Mouse (Mus musculus) neural tube, embryonic 12.5 days (tissue): ENCODE data around the gene Evi2b. TPM values are rescaled to one million over a fixed set of nuclear protein-coding genes. Genes with fewer than 3 reads are reported as not detected.

Experiments
- ATAC-seq: fragments of 200-750 bp; cut with Nextera tagmentation; 2 replicates; pipeline ENCODE4 v1.8.0; 2017; ENCODE audit warnings: low read depth, mild to moderate bottlenecking, moderate TSS enrichment, moderate library complexity; ENCODE audit not compliant: low FRiP score
- H3K27ac ChIP-seq: fragments of 300-500 bp; sonication (generic); 2 replicates; pipeline ENCODE4 v1.5.1; 2016
- H3K27me3 ChIP-seq: fragments of 300-500 bp; sonication (generic); replicated peaks from 2 replicates; pipeline ENCODE4 v1.6.1; 2016; ENCODE audit warnings: mild to moderate bottlenecking
- H3K36me3 ChIP-seq: fragments of 300-500 bp; sonication (generic); 2 replicates; pipeline ENCODE4 v1.6.1; 2016; ENCODE audit warnings: mild to moderate bottlenecking
- H3K4me1 ChIP-seq: fragments of 300-500 bp; sonication (generic); 2 replicates; pipeline ENCODE4 v1.6.1; 2016
- H3K4me2 ChIP-seq: fragments of 300-500 bp; sonication (generic); replicated peaks from 2 replicates; pipeline ENCODE4 v1.6.1; 2016; ENCODE audit warnings: mild to moderate bottlenecking
- H3K4me3 ChIP-seq: fragments of 300-500 bp; sonication (generic); 2 replicates; pipeline ENCODE4 v1.5.1; 2016
- H3K9ac ChIP-seq: fragments of 300-500 bp; sonication (generic); 2 replicates; pipeline ENCODE4 v1.6.1; 2016; ENCODE audit warnings: mild to moderate bottlenecking
- H3K9me3 ChIP-seq: fragments of 300-500 bp; sonication (generic); 2 replicates; pipeline ENCODE4 v1.6.1; 2016; ENCODE audit warnings: mild to moderate bottlenecking
- WGBS: fragments of 180-500 bp; shearing (Covaris S2); methylation state at CpG from one replicate; pipeline ENCODE4 v1.1.7; 2016; 5-methylcytosine and 5-hydroxymethylcytosine counted together
- polyA plus RNA-seq: library from polyadenylated mRNA; unstranded; fragments of >200 nt; fragmentation: Nextera tagmentation; extraction: Ambion mirVana; gene quantifications from 2 replicates; pipeline ENCODE4 v1.2.1, GENCODE M21; 2016

The Evi2b gene
- polyA plus RNA-seq, 1 experiment from 2014 or later: not detected

DNA sequence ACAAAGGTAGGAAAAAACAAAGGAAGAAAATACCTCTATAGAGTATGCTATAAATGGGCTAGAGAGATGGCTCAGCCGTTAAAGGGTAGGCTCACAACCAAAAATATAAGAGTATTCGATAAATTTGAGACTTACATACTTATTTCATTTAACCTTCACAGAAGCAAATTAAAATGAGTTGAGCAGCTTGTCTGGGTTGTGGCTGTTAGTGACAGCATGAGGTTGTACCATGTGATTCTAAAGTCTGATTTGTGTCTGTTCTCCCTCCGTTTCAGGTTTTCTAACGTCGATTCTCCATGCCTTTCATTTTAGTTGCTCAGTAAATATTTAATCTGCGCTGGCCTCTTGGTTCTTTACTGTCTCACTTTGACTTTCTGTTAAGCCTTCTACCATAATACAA lies 4.3 kb downstream of the Evi2b start:
- Histone ChIP-seq H3K4me2 (no peak overlapping the region), H3K9ac (no peak overlapping the region), H3K4me3 (no peak overlapping the region), H3K27ac (no peak overlapping the region), H3K9me3 (no peaks in the 10 kb centered on the region), H3K36me3 (no peaks in the 10 kb centered on the region), H3K4me1 (no peaks in the 10 kb centered on the region), H3K27me3 (no peaks in the 10 kb centered on the region)
- no peak for ATAC-seq
- WGBS: 88% methylated on average over 6 of the region's 6 CpGs

GRCm38 (mm10) chr11:79515798-79516197 lies 7.8 kb downstream of the Evi2b start:
- no peak overlapping the region for H3K27ac ChIP-seq
- no peak overlapping the region for H3K4me3 ChIP-seq
- H3K9ac ChIP-seq: no peak overlapping the region
- no peaks in the 10 kb centered on the region for H3K36me3 ChIP-seq
- ATAC-seq: no peak
- H3K4me1 ChIP-seq: no peaks in the 10 kb centered on the region
- no peaks in the 10 kb centered on the region for H3K27me3 ChIP-seq
- WGBS: 98% methylated on average over 2 of the region's 2 CpGs
- H3K9me3 ChIP-seq: no peaks in the 10 kb centered on the region
- H3K4me2 ChIP-seq: no peak overlapping the region

DNA sequence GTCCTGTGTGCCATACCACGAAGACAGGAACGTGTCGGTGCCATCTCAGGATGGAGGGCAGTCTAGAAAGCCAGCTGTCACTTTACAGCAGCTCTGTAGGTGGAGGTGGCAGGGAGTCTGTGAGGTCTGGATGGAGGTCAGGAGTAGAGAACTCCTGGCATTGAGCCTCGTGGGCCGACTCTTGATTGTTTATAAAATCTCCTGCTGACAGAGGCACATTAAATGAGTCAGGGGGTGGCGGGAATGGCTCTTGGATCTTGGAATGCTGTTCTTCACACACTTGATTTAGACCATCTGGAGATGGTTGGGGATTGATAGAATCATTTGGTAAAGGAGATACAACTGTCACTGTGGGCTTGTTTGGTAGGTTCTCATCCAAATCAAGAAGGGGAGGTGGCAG lies 8.2 kb downstream of the Evi2b start:
- H3K27ac ChIP-seq: no peak overlapping the region
- H3K4me3 ChIP-seq: no peak overlapping the region
- no peak overlapping the region for H3K9ac ChIP-seq
- ATAC-seq: no peak
- H3K4me2 ChIP-seq: no peak overlapping the region
- no peaks in the 10 kb centered on the region for H3K4me1 ChIP-seq
- H3K27me3 ChIP-seq: no peaks in the 10 kb centered on the region
- H3K9me3 ChIP-seq: no peaks in the 10 kb centered on the region
- WGBS: 82% methylated on average over 6 of the region's 6 CpGs
- H3K36me3 ChIP-seq: no peaks in the 10 kb centered on the region

DNA sequence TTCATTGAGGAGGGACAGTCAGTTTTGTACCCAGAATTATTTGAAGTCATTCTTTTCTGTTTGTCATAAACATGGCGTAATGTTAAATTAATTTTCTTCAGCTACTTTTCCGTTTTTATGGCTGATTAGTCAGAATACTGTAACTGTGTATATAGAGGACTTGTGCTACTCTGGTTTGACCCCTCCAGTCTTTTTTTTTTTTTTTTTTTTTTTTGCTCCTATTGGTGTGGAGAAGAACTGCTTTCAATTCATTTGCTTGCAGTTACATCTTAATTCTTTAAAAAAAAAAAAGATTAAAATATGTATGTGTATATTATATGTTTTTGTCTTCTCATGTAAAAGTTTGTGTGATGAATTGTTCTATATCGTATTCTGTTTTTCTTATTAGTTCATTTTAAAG lies 11.6 kb downstream of the Evi2b start:
- Histone ChIP-seq H3K4me2 (no peak overlapping the region), H3K4me1 (no peaks in the 10 kb centered on the region), H3K9ac (no peak overlapping the region), H3K9me3 (no peaks in the 10 kb centered on the region), H3K27me3 (no peaks in the 10 kb centered on the region), H3K36me3 (no peaks in the 10 kb centered on the region), H3K27ac (no peak overlapping the region), H3K4me3 (no peak overlapping the region)
- ATAC-seq: no peak
- 93% methylated on average over 3 of the region's 3 CpGs for WGBS

DNA sequence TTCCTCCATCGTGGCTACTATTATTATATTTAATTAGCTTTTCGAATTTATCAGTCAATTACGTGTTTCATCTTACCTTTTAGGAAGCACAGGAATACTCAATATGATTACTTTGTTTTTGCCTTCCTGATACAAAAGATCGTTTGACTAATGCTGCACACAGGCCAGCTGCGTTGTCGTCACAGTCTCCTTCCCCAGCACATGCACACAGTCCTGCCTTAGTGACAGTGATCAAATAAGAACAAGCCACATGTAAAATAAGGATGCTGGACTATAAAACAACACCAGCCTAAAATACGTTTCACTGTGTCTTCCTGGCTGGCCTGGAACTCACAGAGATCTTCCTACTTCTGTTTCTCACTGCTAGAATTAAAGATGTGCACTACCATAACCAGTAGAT lies 19.1 kb downstream of the Evi2b start:
- Histone ChIP-seq H3K36me3 (no peaks in the 10 kb centered on the region), H3K27ac (no peak overlapping the region), H3K9ac (no peak overlapping the region), H3K9me3 (no peaks in the 10 kb centered on the region), H3K4me1 (peaks cover 4% of the 10 kb centered on the region; the same call in 1 of the 2 replicates), H3K4me2 (no peak overlapping the region), H3K27me3 (no peaks in the 10 kb centered on the region), H3K4me3 (no peak overlapping the region)
- no peak for ATAC-seq
- 75% methylated on average over 7 of the region's 7 CpGs for WGBS

- no peak for ATAC-seq
- Histone ChIP-seq H3K4me3 (no peak within 1 kb of the TSS), H3K27me3 (no peaks in the 10 kb centered on the region), H3K9ac (no peak within 1 kb of the TSS), H3K27ac (no peak within 1 kb of the TSS), H3K36me3 (no peaks in the 10 kb centered on the region), H3K4me1 (peaks cover 4% of the 10 kb centered on the region; the same call in 1 of the 2 replicates), H3K4me2 (no peak within 1 kb of the TSS), H3K9me3 (no peaks in the 10 kb centered on the region)
- WGBS: 37% methylated on average over 8 of the region's 8 CpGs
These were observed 19.7 kb downstream of the Evi2b start, which contains the start of gene Omg for GRCm38 (mm10) chr11:79503845-79504244. Gene Omg (minus strand): TSS chr11:79504084.

- ATAC-seq: no peak
- Histone ChIP-seq H3K4me2 (no peak overlapping the region), H3K27ac (no peak overlapping the region), H3K9ac (no peak overlapping the region), H3K4me1 (peaks cover 4% of the 10 kb centered on the region; the same call in 1 of the 2 replicates), H3K4me3 (no peak overlapping the region), H3K9me3 (no peaks in the 10 kb centered on the region), H3K27me3 (no peaks in the 10 kb centered on the region), H3K36me3 (no peaks in the 10 kb centered on the region)
- WGBS: 34% methylated on average over 2 of the region's 2 CpGs
These were observed 20.6 kb downstream of the Evi2b start for GRCm38 (mm10) chr11:79502917-79503316.

DNA sequence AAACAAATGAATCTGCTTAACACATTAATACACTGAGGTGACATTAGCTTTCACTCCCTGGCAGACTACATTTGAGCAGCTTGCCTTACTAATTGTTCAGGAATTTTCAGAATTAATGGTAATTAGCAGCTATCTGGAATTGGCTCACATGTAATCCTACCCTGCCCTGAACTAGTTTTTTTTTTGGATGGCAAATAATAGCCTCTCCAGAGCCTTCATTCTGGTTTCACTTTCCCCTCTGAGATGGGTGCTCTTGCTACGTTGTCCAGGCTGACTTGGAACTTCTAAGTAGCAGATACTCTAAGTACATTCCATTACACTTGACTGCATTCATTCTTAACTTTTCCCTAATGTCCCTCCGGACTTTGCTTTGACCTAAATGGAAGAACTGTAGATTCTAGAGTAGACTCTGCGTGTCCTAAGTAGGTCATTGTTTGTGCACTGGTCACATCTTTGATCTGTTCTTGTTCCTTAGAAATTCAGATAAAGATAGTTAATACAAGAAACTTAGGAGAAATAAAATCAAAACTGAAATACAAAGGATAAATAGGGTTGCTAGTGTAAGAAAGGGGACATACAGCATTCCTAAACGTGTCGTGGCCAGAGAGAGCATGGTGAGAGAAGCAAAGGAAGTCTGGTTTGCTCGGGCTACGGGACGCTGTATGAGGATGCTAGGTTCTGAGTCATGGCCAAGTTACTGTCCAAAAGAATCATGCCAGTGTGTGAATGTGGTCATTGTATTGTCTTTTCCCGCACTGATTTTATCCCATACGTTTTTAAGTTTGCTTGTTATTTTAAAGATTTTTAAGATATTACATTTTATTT lies 28.4 kb downstream of the Evi2b start:
- Histone ChIP-seq H3K27ac (no peak overlapping the region), H3K27me3 (no peaks in the 10 kb centered on the region), H3K9me3 (no peaks in the 10 kb centered on the region), H3K4me2 (no peak overlapping the region), H3K4me3 (no peak overlapping the region), H3K36me3 (peaks cover 9% of the 10 kb centered on the region), H3K9ac (no peak overlapping the region), H3K4me1 (no peaks in the 10 kb centered on the region)
- 83% methylated on average over 10 of the region's 10 CpGs for WGBS
- ATAC-seq: no peak

DNA sequence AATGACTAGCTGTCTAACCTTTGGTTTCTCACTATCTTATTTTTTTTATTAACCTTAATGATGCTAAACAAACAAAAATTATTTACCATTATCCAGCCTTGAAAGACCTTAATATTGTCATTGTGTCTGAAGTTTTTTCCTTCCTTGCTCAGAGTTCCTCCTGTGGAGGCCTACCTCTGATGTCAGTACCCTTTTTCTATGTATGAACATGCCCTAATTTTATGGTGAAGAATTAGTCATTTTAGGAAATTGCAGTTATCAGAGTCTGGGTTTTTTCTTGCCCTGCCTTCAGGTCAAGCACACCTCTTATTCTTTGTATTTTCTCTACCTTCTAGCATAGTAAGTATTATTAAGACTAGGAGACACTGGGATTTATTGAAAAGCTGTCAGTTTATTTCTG lies 38.8 kb downstream of the Evi2b start:
- H3K27ac ChIP-seq: no peak overlapping the region
- ATAC-seq: no peak
- H3K4me3 ChIP-seq: no peak overlapping the region
- no peaks in the 10 kb centered on the region for H3K4me1 ChIP-seq
- H3K36me3 ChIP-seq: peaks cover 25% of the 10 kb centered on the region
- no peaks in the 10 kb centered on the region for H3K9me3 ChIP-seq
- H3K4me2 ChIP-seq: no peak overlapping the region
- no peak overlapping the region for H3K9ac ChIP-seq
- H3K27me3 ChIP-seq: no peaks in the 10 kb centered on the region

- no peak for ATAC-seq
- WGBS: 83% methylated on average over 7 of the region's 7 CpGs
- Histone ChIP-seq H3K9me3 (no peaks in the 10 kb centered on the region), H3K4me3 (no peak overlapping the region), H3K4me2 (no peak overlapping the region), H3K27ac (no peak overlapping the region), H3K4me1 (no peaks in the 10 kb centered on the region), H3K36me3 (peaks cover 28% of the 10 kb centered on the region), H3K9ac (no peak overlapping the region), H3K27me3 (no peaks in the 10 kb centered on the region)
These were observed 39.6 kb downstream of the Evi2b start for GRCm38 (mm10) chr11:79483876-79484528.

GRCm38 (mm10) chr11:79483392-79483791 lies 40.2 kb downstream of the Evi2b start:
- no peak overlapping the region for H3K9ac ChIP-seq
- WGBS: 90% methylated on average over 6 of the region's 6 CpGs

GRCm38 (mm10) chr11:79468097-79468496 lies 55.5 kb downstream of the Evi2b start:
- Histone ChIP-seq H3K4me3 (no peak overlapping the region), H3K4me2 (no peak overlapping the region), H3K9me3 (no peaks in the 10 kb centered on the region), H3K27me3 (no peaks in the 10 kb centered on the region), H3K9ac (no peak overlapping the region), H3K4me1 (no peaks in the 10 kb centered on the region), H3K27ac (no peak overlapping the region), H3K36me3 (peaks cover 39% of the 10 kb centered on the region)
- 84% methylated on average over 1 of the region's 1 CpGs for WGBS
- ATAC-seq: no peak

More at GRCm38 (mm10) chr11:79483392-79483791, 40.2 kb downstream of the Evi2b start:
- Histone ChIP-seq H3K36me3 (peaks cover 28% of the 10 kb centered on the region), H3K27me3 (no peaks in the 10 kb centered on the region), H3K4me3 (no peak overlapping the region), H3K4me1 (no peaks in the 10 kb centered on the region), H3K4me2 (no peak overlapping the region), H3K27ac (no peak overlapping the region), H3K9me3 (no peaks in the 10 kb centered on the region)
- ATAC-seq: no peak
